Mouse (Mus musculus) olfactory bulb, adult 2 months (tissue): ENCODE results near the gene Efcab12.

ENCODE experiments used
- CTCF ChIP-seq: fragments of 200-500 bp; IDR thresholded peaks from 2 replicates; pipeline ENCODE4 v1.5.1; 2012; ENCODE audit warnings: low read depth, mild to moderate bottlenecking, low read length, moderate library complexity; ENCODE audit not compliant: insufficient read depth
- POLR2A ChIP-seq: fragments of 200-500 bp; IDR thresholded peaks from 2 replicates; pipeline ENCODE4 v1.6.1; 2012; ENCODE audit warnings: mild to moderate bottlenecking, low read depth, low read length, moderate library complexity; ENCODE audit not compliant: insufficient read depth

DNA sequence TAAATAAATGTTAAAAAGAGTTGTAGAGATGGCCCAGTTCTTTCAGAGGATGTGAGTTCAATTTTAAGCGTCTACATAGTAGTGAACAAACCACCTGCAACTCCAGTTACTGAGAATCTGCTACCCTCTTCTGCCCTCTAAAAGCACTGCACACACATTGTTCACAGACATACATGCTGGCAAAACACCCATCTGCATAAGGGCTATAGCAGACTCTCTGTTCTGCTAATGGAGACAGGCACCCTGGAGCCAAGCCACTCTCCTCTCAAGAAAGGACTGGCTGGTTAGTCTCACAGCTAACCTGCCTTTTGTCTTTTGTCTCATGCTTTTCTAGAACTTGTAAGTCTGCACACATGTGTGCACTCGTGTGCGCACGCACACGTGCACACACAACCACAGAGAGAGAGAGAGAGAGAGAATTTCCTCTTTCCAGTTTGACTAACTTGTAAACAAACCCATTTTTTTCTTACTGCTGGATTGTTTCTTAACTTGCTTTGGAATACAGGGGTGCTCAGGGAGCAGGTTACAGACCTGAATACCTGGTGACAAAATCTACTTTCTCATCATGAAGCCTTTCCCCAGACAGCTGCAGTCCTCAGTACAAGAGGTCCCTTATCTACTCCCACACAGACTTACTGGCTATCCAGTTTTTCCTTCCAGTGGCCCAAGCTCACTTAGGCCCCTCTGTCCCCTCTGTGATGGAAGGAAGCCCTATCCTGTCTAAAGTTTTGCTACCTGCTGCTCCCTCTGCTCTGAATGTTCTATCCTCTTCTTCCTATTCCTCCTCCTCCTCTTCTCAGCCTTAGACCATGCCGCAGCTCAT, 7.2 kb downstream of the Efcab12 start:
- TF ChIP-seq POLR2A (no peak), CTCF (no peak)
